16 mouse cellular contexts compared by ENCODE assay signal in genomic region chr1:89728481-89728880, GRCm38 (mm10).
A peak's percentile ranks its signal among the peaks of the same experiment; 100 is the strongest.
DNase-seq lines count a peak whose midpoint lies in the region.
"Had no signal": no experiment of that assay in that cellular context is flagged by ENCODE, and none has a peak within 500 bp of the region (broad histone marks: within the 10 kb centered on the region; RNA-seq: fewer than 3 reads in every experiment).

No protein-coding gene starts in this region.

- intact Hi-C loops in left cerebral cortex, postnatal 4 days (cut with DNase I): no loop called here
- intact Hi-C loops in left cerebral cortex, postnatal 25 days (cut with DNase I): no loop called here

- peak; percentile 63 to 73 for DNase-seq in cerebellum, postnatal 10 days
- DNase-seq in cerebellum, postnatal 25 days: no peak
- peak; percentile 34 to 35 for DNase-seq in cerebellum, postnatal 14 days
- no peak for DNase-seq in cerebellum, adult 9-11 months
- peak; percentile 57 for DNase-seq in left cerebral cortex, postnatal 4 days
- DNase-seq in left cerebral cortex, postnatal 25 days (ENCODE audit: low spot score in 2 of 2): no peak
- DNase-seq: adrenal gland, adult 2 months; adrenal gland, adult 8-10 months; adrenal gland, postnatal 10 days; adrenal gland, postnatal 14 days; adrenal gland, postnatal 25 days; adrenal gland, postnatal 36 days; B cell, adult 2 months; cerebellum, adult 11 months; cerebellum, adult 11-12 months; cerebellum, adult 18-20 months had no signal

Comparison
In these comparisons a context has a peak if more than half of its experiments do, and no peak if none do; other contexts are left out.
1. DNase-seq: peak in cerebellum, postnatal 10 days (2 of 2), cerebellum, postnatal 14 days (2 of 2) and left cerebral cortex, postnatal 4 days (single experiment); none in cerebellum, postnatal 25 days (0 of 2), cerebellum, adult 9-11 months (single experiment) and left cerebral cortex, postnatal 25 days (0 of 2).